Mouse (Mus musculus) ES-E14 (cell line): ENCODE results near the gene Hist2h2ac. TPM values are rescaled to one million over a fixed set of nuclear protein-coding genes. Genes with fewer than 3 reads are reported as not detected.
"Not testable (repeated sequence)": the region's sequence is repeated elsewhere in the genome, so short reads cannot be mapped to it uniquely, and the experiment has no call there.

Experiments used
- DNase-seq: peaks from one replicate; pipeline ENCODE4 v3.0.0-alpha.2; 2013; ENCODE audit warnings: low read depth, low spot score
- H3K27ac ChIP-seq: 2 replicates; pipeline ENCODE4 v1.5.1; 2012; ENCODE audit warnings: low read depth, mild to moderate bottlenecking, low read length, moderate library complexity, mixed read lengths; ENCODE audit not compliant: poor library complexity, insufficient read depth, severe bottlenecking
- H3K36me3 ChIP-seq: 2 replicates; pipeline ENCODE4 v1.6.1; 2012; ENCODE audit warnings: mild to moderate bottlenecking, low read length, moderate library complexity, mixed read lengths; ENCODE audit not compliant: control insufficient read depth, poor library complexity, insufficient read depth, severe bottlenecking
- H3K4me1 ChIP-seq, 2 experiments: fragments of 150-350 bp in 1 of 2; sonication (generic) in 1 of 2; 2 replicates each; pipeline ENCODE4 v1.6.1; 2012; ENCODE audit warnings: low read length in 2 of 2, mild to moderate bottlenecking in 1 of 2, mixed read lengths in 1 of 2; ENCODE audit not compliant: control insufficient read depth in 2 of 2, insufficient read depth in 2 of 2, poor library complexity in 1 of 2
- H3K4me3 ChIP-seq, 2 experiments: fragments of 150-350 bp in 1 of 2; sonication (generic) in 1 of 2; 2 replicates each; pipeline ENCODE4 v1.5.1; 2012; ENCODE audit warnings: low read length in 2 of 2, low read depth in 1 of 2, mild to moderate bottlenecking in 1 of 2, mixed read lengths in 1 of 2; ENCODE audit not compliant: insufficient read depth in 1 of 2, poor library complexity in 1 of 2, severe bottlenecking in 1 of 2
- H3K9ac ChIP-seq: 2 replicates; pipeline ENCODE4 v1.6.1; 2012; ENCODE audit warnings: low read depth, mild to moderate bottlenecking, low read length, mixed read lengths; ENCODE audit not compliant: poor library complexity, insufficient read depth, severe bottlenecking
- H3K9me3 ChIP-seq: fragments of 150-350 bp; sonication (generic); 2 replicates; pipeline ENCODE4 v1.6.1; 2012; ENCODE audit warnings: low read depth, mild to moderate bottlenecking, low read length; ENCODE audit not compliant: control insufficient read depth, insufficient read depth
- CHD2 ChIP-seq: IDR thresholded peaks from 2 replicates; pipeline ENCODE4 v1.6.1; 2014; ENCODE audit warnings: mild to moderate bottlenecking, low read depth, low read length, inconsistent platforms
- HCFC1 ChIP-seq: IDR thresholded peaks from 2 replicates; pipeline ENCODE4 v1.6.1; 2012; ENCODE audit warnings: low read length, inconsistent platforms, borderline replicate concordance; ENCODE audit not compliant: insufficient read depth
- MAFK ChIP-seq: IDR thresholded peaks from 2 replicates; pipeline ENCODE4 v1.6.1; 2014; ENCODE audit warnings: mild to moderate bottlenecking, low read depth, low read length, inconsistent platforms; ENCODE audit not compliant: insufficient read depth
- ZC3H11A ChIP-seq: IDR thresholded peaks from 2 replicates; pipeline ENCODE4 v1.6.1; 2012; ENCODE audit warnings: low read depth, mild to moderate bottlenecking, inconsistent platforms, low read length, borderline replicate concordance
- ZNF384 ChIP-seq: IDR thresholded peaks from 2 replicates; pipeline ENCODE4 v1.6.1; 2012; ENCODE audit warnings: low read depth, low read length, inconsistent platforms
- in situ Hi-C, 2 experiments: fragments of 600-800 bp; cut with MboI; formaldehyde crosslinking; loops; one replicate each; pipeline ENCODE4 v1.15.1; 2025; ENCODE audit warnings: low sequenced_read_pairs in 2 of 2, inconsistent platforms in 1 of 2; ENCODE audit not compliant: unreplicated experiment in 2 of 2
- total RNA-seq: library from RNA; depleted of rRNA; stranded (reverse); fragments of 300-350 nt; gene quantifications from 2 replicates; pipeline ENCODE4 v1.2.3, GENCODE M21; 2012

Gene Hist2h2ac
- total RNA-seq, 1 experiment: 687 TPM

DNA sequence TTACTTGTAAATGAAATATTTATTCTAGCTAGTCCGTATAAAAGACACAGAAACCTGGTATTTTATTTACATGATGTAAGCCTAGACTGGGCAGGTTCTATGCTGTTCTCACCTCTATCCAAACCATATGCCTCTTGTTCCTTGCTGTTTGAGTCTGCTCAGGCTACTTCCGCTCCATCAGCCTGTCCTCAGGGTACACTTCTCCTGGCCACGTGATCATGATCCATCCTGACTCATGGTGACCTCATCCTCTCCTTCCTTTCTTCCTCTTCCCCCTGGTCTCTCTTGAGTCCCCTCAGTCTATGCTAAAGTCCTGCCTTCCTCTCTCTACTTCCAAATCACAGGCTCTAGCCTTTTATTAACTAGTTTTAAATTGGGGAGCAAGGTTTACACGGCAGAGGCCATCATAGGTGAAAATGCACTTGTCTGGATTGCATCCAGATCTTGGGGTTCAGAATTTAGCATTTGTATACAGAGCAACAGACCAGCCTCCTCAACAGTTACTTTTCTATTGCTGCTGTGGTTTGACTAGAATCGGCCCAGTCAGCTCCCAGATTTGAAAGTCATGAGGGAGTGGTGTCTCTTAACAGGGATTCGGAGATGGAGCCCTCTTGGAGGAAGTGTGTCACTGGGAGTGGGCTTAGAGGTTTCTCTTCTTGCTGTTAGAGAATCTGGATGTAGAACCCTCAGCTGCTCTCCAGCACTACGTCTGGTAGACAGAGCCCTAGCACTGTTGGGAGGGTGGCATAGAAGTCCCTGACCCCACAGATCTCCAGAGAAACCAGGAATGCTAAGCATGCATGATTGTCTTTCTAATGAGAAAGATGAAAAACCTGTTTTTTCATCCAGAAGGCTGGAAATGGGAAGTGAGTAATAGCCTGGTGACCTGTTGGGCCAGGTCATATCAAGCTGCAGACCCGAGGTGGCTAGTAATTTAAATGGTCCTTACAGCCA, 6.3 kb upstream of the Hist2h2ac start:
- no peak; the same call in 1 of the 2 replicates for TF ChIP-seq MAFK
- H3K4me1 ChIP-seq: peaks cover 0 to 9% of the 10 kb centered on the region in 2 experiments; a peak in 2 of 4 replicates
- no peak overlapping the region for H3K9ac ChIP-seq
- in situ Hi-C loops: no loop called here
- no peaks in the 10 kb centered on the region for H3K36me3 ChIP-seq
- DNase-seq: no peak
- H3K4me3 ChIP-seq: no peak overlapping the region
- H3K27ac ChIP-seq: peak overlapping the region; percentile 47; the same call in 1 of the 2 replicates
- no peaks in the 10 kb centered on the region for H3K9me3 ChIP-seq

DNA sequence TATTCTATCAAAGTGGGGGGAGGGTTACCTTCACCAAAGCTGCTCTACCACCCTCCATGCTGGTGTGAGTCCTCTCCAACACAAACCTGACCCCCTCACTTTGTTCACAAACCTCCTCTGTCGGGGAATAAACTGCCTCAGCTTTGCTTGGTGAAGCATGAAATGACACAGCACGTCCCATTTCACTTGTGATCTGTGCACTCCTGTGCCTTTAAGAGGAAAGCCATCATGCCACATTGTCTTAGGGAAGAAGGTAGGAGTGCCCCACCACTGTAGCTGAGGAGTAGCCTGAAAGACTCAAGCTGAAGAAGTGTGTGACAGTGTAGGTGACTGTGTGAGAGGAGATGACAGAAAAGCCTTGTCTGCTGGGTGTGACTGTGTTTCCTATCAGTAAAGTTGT, 4.7 kb upstream of the Hist2h2ac start:
- no peak overlapping the region for H3K4me3 ChIP-seq
- no peak overlapping the region for H3K27ac ChIP-seq
- peaks cover 0 to 11% of the 10 kb centered on the region in 2 experiments; a peak in 2 of 4 replicates for H3K4me1 ChIP-seq
- no peak overlapping the region for H3K9ac ChIP-seq
- no peak for TF ChIP-seq ZC3H11A
- no peak for TF ChIP-seq MAFK
- no peak for TF ChIP-seq ZNF384
- TF ChIP-seq CHD2: no peak
- no peak for DNase-seq
- in situ Hi-C loops: no loop called here
- H3K36me3 ChIP-seq: no peaks in the 10 kb centered on the region
- no peaks in the 10 kb centered on the region for H3K9me3 ChIP-seq

DNA sequence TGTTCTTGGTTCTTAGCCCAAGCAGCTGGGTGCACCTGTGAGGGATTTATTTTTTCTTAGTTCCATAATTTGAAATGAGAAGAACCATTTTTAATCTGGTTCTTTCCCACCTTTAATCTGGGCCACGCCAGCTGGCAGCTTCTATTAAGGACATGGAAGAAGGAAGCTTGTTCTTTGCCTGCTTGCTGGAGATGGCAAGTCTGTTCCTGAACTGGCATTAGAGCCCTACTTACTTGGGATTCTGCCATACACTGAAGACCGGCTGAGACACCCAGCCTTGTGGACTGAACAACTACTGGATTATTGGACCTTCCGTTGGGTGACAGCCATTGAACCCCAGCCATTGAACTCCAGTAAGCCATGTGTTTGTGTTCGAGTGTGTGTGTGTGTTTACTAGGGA, 2.1 kb upstream of the Hist2h2ac start:
- Histone ChIP-seq H3K9ac (no peak overlapping the region), H3K4me3 (no peak overlapping the region), H3K36me3 (no peaks in the 10 kb centered on the region), H3K4me1 (peaks cover 0 to 11% of the 10 kb centered on the region in 2 experiments; a peak in 2 of 4 replicates), H3K27ac (no peak overlapping the region), H3K9me3 (no peaks in the 10 kb centered on the region)
- DNase-seq: no peak
- in situ Hi-C loops: no loop called here
- TF ChIP-seq HCFC1 (no peak), MAFK (no peak), ZNF384 (no peak)

DNA sequence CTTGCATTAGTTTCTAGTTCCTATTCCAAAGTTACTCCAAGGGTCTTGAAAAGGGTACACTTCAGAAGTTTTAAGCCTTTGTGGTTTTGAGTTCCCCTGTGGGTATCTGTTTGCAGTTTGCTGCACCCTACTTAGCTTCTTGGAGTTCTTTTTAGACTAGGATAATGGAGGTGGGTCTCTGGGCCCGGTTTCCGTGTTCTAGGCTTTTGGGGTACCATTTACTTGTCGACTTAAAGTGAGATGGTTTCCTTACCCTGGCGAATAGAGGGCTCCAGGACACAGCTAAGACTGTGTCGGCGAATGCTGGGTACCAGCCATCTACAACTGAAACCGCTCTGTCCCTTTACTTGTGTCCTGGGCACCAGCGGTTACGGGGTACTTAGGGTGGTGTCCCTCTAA, 959 bp upstream of the Hist2h2ac start:
- Histone ChIP-seq H3K9me3 (no peaks in the 10 kb centered on the region), H3K4me1 (peaks cover 0 to 7% of the 10 kb centered on the region in 2 experiments; a peak in 2 of 4 replicates), H3K9ac (peak overlapping the region; percentile 61), H3K27ac (peak overlapping the region; percentile 20; the same call in 1 of the 2 replicates), H3K4me3 (peak overlapping the region; percentile 55 to 75), H3K36me3 (no peaks in the 10 kb centered on the region)
- no peak for DNase-seq
- in situ Hi-C loops: no loop called here
- TF ChIP-seq ZNF384 (no peak), CHD2 (no peak), ZC3H11A (no peak), HCFC1 (no peak), MAFK (no peak)

- H3K36me3 ChIP-seq, H3K4me1 ChIP-seq, in situ Hi-C loops, DNase-seq, H3K9me3 ChIP-seq: not testable (repeated sequence)
- peak overlapping the region; percentile 93 for H3K27ac ChIP-seq
- peak overlapping the region; percentile 75 to 77 for H3K4me3 ChIP-seq
- peak overlapping the region; percentile 95 for H3K9ac ChIP-seq
These were observed 432 bp downstream of the Hist2h2ac start for GRCm38 (mm10) chr3:96220131-96220764.
